Mouse (Mus musculus) ES-Bruce4 (cell line): Measurements from ENCODE around the gene Colca2.

Experiments used
- CTCF ChIP-seq: IDR thresholded peaks from one replicate; pipeline ENCODE4 v1.8.1; 2011; ENCODE audit warnings: low read depth, low read length
- EP300 ChIP-seq: IDR thresholded peaks from 2 replicates; pipeline ENCODE4 v1.6.1; 2011; ENCODE audit warnings: low read depth, low read length; ENCODE audit not compliant: insufficient read depth
- POLR2A ChIP-seq: IDR thresholded peaks from one replicate; pipeline ENCODE4 v1.8.1; 2011; ENCODE audit warnings: low read length; ENCODE audit not compliant: insufficient read depth

DNA sequence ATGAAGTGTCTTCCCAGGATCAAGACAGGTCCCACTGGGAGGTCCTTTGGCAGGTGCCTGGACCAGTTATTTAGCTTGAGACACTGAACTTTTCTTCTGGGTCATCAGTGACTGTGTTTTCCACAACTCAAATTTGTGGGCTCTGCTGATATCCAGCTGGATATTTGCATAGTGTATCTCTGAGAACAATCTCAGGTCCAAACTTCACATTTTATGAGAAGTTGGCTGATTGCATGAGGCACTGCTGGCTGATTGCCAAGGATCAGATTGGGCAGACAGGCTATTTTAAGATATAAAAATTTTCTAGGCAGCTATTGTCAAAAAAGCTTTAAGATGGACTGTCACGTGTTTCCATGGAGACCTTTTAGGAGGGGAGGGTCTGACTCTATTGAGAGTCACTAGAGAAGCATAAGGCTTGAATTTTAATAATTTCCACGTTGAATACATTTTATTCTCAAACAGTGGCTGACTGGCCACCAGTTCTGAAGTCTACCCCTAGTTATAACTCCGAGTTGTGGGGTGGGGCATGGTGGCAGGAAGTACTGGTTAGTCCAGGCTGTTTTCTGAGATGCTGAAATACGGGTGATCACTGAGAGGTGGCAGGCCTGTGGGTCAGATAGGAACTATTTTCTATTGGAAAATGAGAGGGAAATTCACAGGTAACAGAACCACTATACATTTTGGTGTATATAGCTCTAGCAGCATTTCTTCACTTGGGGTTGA is 21.4 kb downstream of the Colca2 start:
- no peak for TF ChIP-seq CTCF
- TF ChIP-seq POLR2A: no peak
- no peak for TF ChIP-seq EP300
